ENCODE assay signal across 8 mouse cellular contexts in the genomic region with DNA sequence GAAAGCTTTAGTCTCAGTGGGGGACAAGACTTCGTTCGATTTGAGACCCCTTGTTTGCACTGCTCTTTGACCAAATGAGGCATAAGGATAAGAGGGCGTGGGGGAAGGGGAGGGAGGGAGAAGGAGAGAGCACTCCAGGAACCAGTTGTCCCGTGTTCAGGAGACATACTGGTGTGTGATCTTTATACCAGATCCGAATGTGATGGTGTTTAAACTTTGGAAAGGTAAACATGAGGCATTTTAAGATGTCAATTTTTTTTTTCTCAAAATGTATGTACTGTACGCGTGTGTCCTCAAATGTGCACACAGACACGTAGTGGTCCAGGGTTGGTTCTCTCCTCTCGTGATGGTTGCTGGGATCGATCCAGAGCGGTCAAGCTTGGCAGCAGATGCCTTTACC. TPM values are rescaled to one million over a fixed set of nuclear protein-coding genes. Genes with fewer than 3 reads are reported as not detected.
A peak's percentile ranks its signal among the peaks of the same experiment; 100 is the strongest.
DNase-seq lines count a peak whose midpoint lies in the region; ATAC-seq lines count a peak whose summit lies in the region.

No protein-coding gene starts in this region.

- H3K9me3 ChIP-seq in hindbrain, embryonic 10.5 days: no peaks in the 10 kb centered on the region
- no peaks in the 10 kb centered on the region for H3K9me3 ChIP-seq in hindbrain, embryonic 16.5 days (ENCODE audit: control insufficient read depth, low read length)
- H3K9me3 ChIP-seq in embryonic facial prominence, embryonic 10.5 days: no peaks in the 10 kb centered on the region
- no peaks in the 10 kb centered on the region for H3K9me3 ChIP-seq in hindbrain, embryonic 14.5 days (ENCODE audit: control insufficient read depth, low read length)

- no peak overlapping the region for H3K27ac ChIP-seq in hindbrain, embryonic 10.5 days
- H3K27ac ChIP-seq in hindbrain, embryonic 16.5 days (ENCODE audit: low read depth, low read length): no peak overlapping the region
- H3K27ac ChIP-seq in embryonic facial prominence, embryonic 10.5 days (replicated peaks): no peak overlapping the region
- no peak overlapping the region for H3K27ac ChIP-seq in hindbrain, embryonic 14.5 days
- peak overlapping the region; percentile 53 for H3K27ac ChIP-seq in macrophage

- H3K9ac ChIP-seq in hindbrain, embryonic 16.5 days (ENCODE audit: low read depth, low read length): no peak overlapping the region
- 0 out of 2 replicates have a peak overlapping the region, but pooled peaks have one; percentile 55 for H3K9ac ChIP-seq in hindbrain, embryonic 14.5 days

- peaks cover 9% of the 10 kb centered on the region; the same call in 1 of the 2 replicates for H3K79me2 ChIP-seq in macrophage (ENCODE audit: inconsistent target)

- no peak for DNase-seq in hindbrain, embryonic 10.5 days (ENCODE audit: low spot score)
- no peak for DNase-seq in embryonic facial prominence, embryonic 10.5 days (ENCODE audit: low spot score)
- DNase-seq in hindbrain, embryonic 14.5 days (ENCODE audit: low spot score): no peak
- DNase-seq in frontal cortex, adult 2 months (ENCODE audit: extremely low spot score in 1 of 2, low spot score in 1 of 2): no peak
- no peak for DNase-seq in embryo, embryonic 11 days
- DNase-seq in ovary, adult 18-20 months (ENCODE audit: low spot score): no peak

- H3K4me2 ChIP-seq in hindbrain, embryonic 16.5 days (ENCODE audit: low read length): no peak overlapping the region
- H3K4me2 ChIP-seq in hindbrain, embryonic 14.5 days (replicated peaks): peak overlapping the region; percentile 93; the same call in 1 of the 2 replicates

- H3K27me3 ChIP-seq in hindbrain, embryonic 10.5 days (ENCODE audit: insufficient read depth, poor library complexity, severe bottlenecking): peaks cover 37% of the 10 kb centered on the region
- H3K27me3 ChIP-seq in hindbrain, embryonic 16.5 days (replicated peaks; ENCODE audit: control insufficient read depth, insufficient read depth, low read length): peaks cover 6% of the 10 kb centered on the region; the same call in 1 of the 2 replicates
- peaks cover 50% of the 10 kb centered on the region for H3K27me3 ChIP-seq in embryonic facial prominence, embryonic 10.5 days (replicated peaks; ENCODE audit: low read depth, poor library complexity, severe bottlenecking)
- peaks cover 10% of the 10 kb centered on the region; the same call in 1 of the 2 replicates for H3K27me3 ChIP-seq in hindbrain, embryonic 14.5 days (ENCODE audit: control insufficient read depth, insufficient read depth, low read length)

- no peak for ATAC-seq in hindbrain, embryonic 16.5 days
- no peak for ATAC-seq in hindbrain, embryonic 14.5 days (ENCODE audit: low FRiP score)

- peaks cover 36% of the 10 kb centered on the region for H3K4me1 ChIP-seq in hindbrain, embryonic 10.5 days (replicated peaks)
- H3K4me1 ChIP-seq in hindbrain, embryonic 16.5 days (ENCODE audit: control insufficient read depth, insufficient read depth, low read depth, low read length): peaks cover 12% of the 10 kb centered on the region
- H3K4me1 ChIP-seq in embryonic facial prominence, embryonic 10.5 days: peaks cover 34% of the 10 kb centered on the region
- peaks cover 10% of the 10 kb centered on the region for H3K4me1 ChIP-seq in hindbrain, embryonic 14.5 days (replicated peaks; ENCODE audit: control insufficient read depth, insufficient read depth, low read length)

- no peaks in the 10 kb centered on the region for H3K36me3 ChIP-seq in hindbrain, embryonic 10.5 days
- H3K36me3 ChIP-seq in hindbrain, embryonic 16.5 days (ENCODE audit: control insufficient read depth, insufficient read depth, low read length): no peaks in the 10 kb centered on the region
- H3K36me3 ChIP-seq in embryonic facial prominence, embryonic 10.5 days (replicated peaks): no peaks in the 10 kb centered on the region
- H3K36me3 ChIP-seq in hindbrain, embryonic 14.5 days (replicated peaks; ENCODE audit: control insufficient read depth, insufficient read depth): no peaks in the 10 kb centered on the region
- no peaks in the 10 kb centered on the region for H3K36me3 ChIP-seq in macrophage (ENCODE audit: inconsistent target)

- 61% methylated on average over 11 of the region's 11 CpGs for WGBS in hindbrain, embryonic 10.5 days
- WGBS in hindbrain, embryonic 16.5 days: 65% methylated on average over 11 of the region's 11 CpGs
- 66% methylated on average over 11 of the region's 11 CpGs for WGBS in embryonic facial prominence, embryonic 10.5 days
- 65% methylated on average over 11 of the region's 11 CpGs for WGBS in hindbrain, embryonic 14.5 days
- 89% methylated on average over 10 of the region's 11 CpGs for WGBS in macrophage (ENCODE audit: missing documents)

- H3K4me3 ChIP-seq in hindbrain, embryonic 10.5 days: peak overlapping the region; percentile 61
- H3K4me3 ChIP-seq in hindbrain, embryonic 16.5 days (ENCODE audit: low read length): no peak overlapping the region
- H3K4me3 ChIP-seq in embryonic facial prominence, embryonic 10.5 days: peak overlapping the region; percentile 64
- no peak overlapping the region for H3K4me3 ChIP-seq in hindbrain, embryonic 14.5 days (replicated peaks; ENCODE audit: low read length)
- H3K4me3 ChIP-seq in macrophage (ENCODE audit: inconsistent target): peak overlapping the region; percentile 31

RNA-seq across cellular contexts. Expression of gene Pygl, which starts 3.1 kb away (rescaled TPM):
- polyA plus RNA-seq in hindbrain, embryonic 10.5 days (2016; fragmentation: Nextera tagmentation; extraction: Ambion mirVana): 9.3 and 10.0 TPM in 2 replicates
- 9.6 and 9.9 TPM in 2 replicates for polyA plus RNA-seq in hindbrain, embryonic 16.5 days (2015; fragmentation: Nextera tagmentation; extraction: Ambion mirVana)
- polyA plus RNA-seq in embryonic facial prominence, embryonic 10.5 days (2016; fragmentation: Nextera tagmentation; extraction: Ambion mirVana): 8.4 and 8.6 TPM in 2 replicates
- 9.2 and 9.4 TPM in 2 replicates for polyA plus RNA-seq in hindbrain, embryonic 14.5 days (2014; fragmentation: Nextera tagmentation; extraction: Ambion mirVana)
- 10 to 100 TPM in 22 of 26 experiments, 1 to 10 TPM in 4; 4.5 to 79.2 (median 25.6) TPM for total RNA-seq in macrophage (2018; cell fraction: chromatin; rRNA removed)
- 10 to 100 TPM; 21.7 to 61.8 (median 39.4) TPM for total RNA-seq in macrophage (2018; cell fraction: cytosol; rRNA removed)
- 10 to 100 TPM; 13.7 to 57.3 (median 25.8) TPM for total RNA-seq in macrophage (2018; cell fraction: nucleus; rRNA removed)
- polyA plus RNA-seq in macrophage (2018): 33.2 to 54.7 TPM (median 51.6 TPM) in 3 replicates
- polyA plus RNA-seq in frontal cortex, adult 2 months (2012; rRNA removed): 3.4 and 3.8 TPM in 2 replicates

Comparison
In these comparisons a context has a peak if more than half of its experiments do, and no peak if none do; other contexts are left out.
1. H3K4me3 ChIP-seq: peak in hindbrain, embryonic 10.5 days (single experiment), embryonic facial prominence, embryonic 10.5 days (single experiment) and macrophage (single experiment); none in hindbrain, embryonic 16.5 days (single experiment) and hindbrain, embryonic 14.5 days (single experiment).